Mouse (Mus musculus): ENCODE results near the gene Pkn3. TPM values are rescaled to one million over a fixed set of nuclear protein-coding genes. Genes with fewer than 3 reads are reported as not detected.
A peak's percentile ranks its signal among the peaks of the same experiment; 100 is the strongest.

The Pkn3 gene
- polyA plus RNA-seq, 1 experiment = 0.09 TPM

DNA sequence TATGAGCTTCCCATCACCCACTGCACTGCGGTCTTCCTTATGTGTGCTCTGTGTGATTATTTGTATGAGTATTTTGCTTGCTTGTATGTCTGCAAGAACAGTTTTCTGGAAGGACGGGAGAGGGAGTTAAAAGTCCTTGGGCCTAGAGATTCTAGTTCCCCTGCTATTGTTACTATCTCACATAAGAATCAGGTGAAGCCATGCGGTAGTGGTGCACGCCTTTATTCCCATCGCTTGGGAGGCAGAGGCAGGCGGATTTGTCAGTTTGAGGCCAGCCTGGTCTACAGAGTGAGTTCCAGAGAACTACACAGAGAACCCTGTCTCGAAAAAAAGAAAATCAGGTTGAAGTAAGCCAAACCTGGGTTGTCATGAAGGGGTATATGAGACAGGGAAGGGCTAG lies 4.6 kb upstream of the Pkn3 start:
- Histone ChIP-seq H3K4me1 (ENCODE audit: control insufficient read depth) (peaks cover 21% of the 10 kb centered on the region), H3K27me3 (ENCODE audit: control insufficient read depth) (no peaks in the 10 kb centered on the region), H3K4me3 (replicated peaks) (no peak overlapping the region), H3K9me3 (ENCODE audit: control insufficient read depth, low read length) (no peaks in the 10 kb centered on the region), H3K36me3 (ENCODE audit: control insufficient read depth) (peaks cover 56% of the 10 kb centered on the region)
- no peak for TF ChIP-seq GATA1 (IDR thresholded peaks at IDR 0.05; ENCODE audit: low read length)
- no peak for TF ChIP-seq TAL1 (IDR thresholded peaks at IDR 0.05; ENCODE audit: low read length)

GRCm38 (mm10) chr2:30073285-30073684 lies 4.2 kb upstream of the Pkn3 start:
- H3K27me3 ChIP-seq (ENCODE audit: control insufficient read depth) = no peaks in the 10 kb centered on the region
- peaks cover 21% of the 10 kb centered on the region for H3K4me1 ChIP-seq (ENCODE audit: control insufficient read depth)
- no peak for TF ChIP-seq GATA1 (IDR thresholded peaks at IDR 0.05; ENCODE audit: low read length)
- TF ChIP-seq TAL1 (IDR thresholded peaks at IDR 0.05; ENCODE audit: low read length) = no peak
- no peak overlapping the region for H3K4me3 ChIP-seq (replicated peaks)
- H3K36me3 ChIP-seq (ENCODE audit: control insufficient read depth) = peaks cover 51% of the 10 kb centered on the region
- no peaks in the 10 kb centered on the region for H3K9me3 ChIP-seq (ENCODE audit: control insufficient read depth, low read length)

GRCm38 (mm10) chr2:30075625-30076024 lies 1.9 kb upstream of the Pkn3 start:
- H3K9me3 ChIP-seq (ENCODE audit: control insufficient read depth, low read length) = no peaks in the 10 kb centered on the region
- no peaks in the 10 kb centered on the region for H3K27me3 ChIP-seq (ENCODE audit: control insufficient read depth)
- H3K4me3 ChIP-seq (replicated peaks) = no peak overlapping the region
- peaks cover 22% of the 10 kb centered on the region for H3K4me1 ChIP-seq (ENCODE audit: control insufficient read depth)
- TF ChIP-seq GATA1 (IDR thresholded peaks at IDR 0.05; ENCODE audit: low read length) (no peak), TAL1 (IDR thresholded peaks at IDR 0.05; ENCODE audit: low read length) (no peak)
- H3K36me3 ChIP-seq (ENCODE audit: control insufficient read depth) = peaks cover 28% of the 10 kb centered on the region

DNA sequence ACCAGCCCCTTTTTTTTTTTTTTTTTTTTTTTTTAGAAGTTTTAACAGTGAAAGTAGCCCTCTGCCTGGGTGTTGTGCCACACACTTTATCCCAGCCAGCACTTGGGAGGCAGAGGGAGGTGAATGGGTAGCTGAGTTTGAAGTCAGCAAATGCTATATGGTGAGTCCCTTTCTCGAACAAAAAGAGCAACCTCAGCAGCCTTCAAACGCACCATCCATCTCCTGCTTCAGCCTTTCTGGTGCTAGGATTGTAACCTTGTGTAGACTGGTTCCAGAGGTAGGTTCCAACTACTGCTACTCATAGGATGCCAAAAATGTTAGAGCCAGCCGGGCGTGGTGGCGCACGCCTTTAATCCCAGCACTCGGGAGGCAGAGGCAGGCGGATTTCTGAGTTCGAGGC lies 1.0 kb upstream of the Pkn3 start:
- Histone ChIP-seq H3K27me3 (ENCODE audit: control insufficient read depth) (no peaks in the 10 kb centered on the region), H3K4me3 (replicated peaks) (no peak overlapping the region), H3K36me3 (ENCODE audit: control insufficient read depth) (peaks cover 26% of the 10 kb centered on the region), H3K9me3 (ENCODE audit: control insufficient read depth, low read length) (no peaks in the 10 kb centered on the region), H3K4me1 (ENCODE audit: control insufficient read depth) (peaks cover 22% of the 10 kb centered on the region)
- TF ChIP-seq TAL1 (IDR thresholded peaks at IDR 0.05; ENCODE audit: low read length) (no peak), GATA1 (IDR thresholded peaks at IDR 0.05; ENCODE audit: low read length) (no peak)

- TF ChIP-seq TAL1 (IDR thresholded peaks at IDR 0.05; ENCODE audit: low read length) = no peak
- TF ChIP-seq GATA1 (IDR thresholded peaks at IDR 0.05; ENCODE audit: low read length) = no peak
- peaks cover 23% of the 10 kb centered on the region for H3K36me3 ChIP-seq (ENCODE audit: control insufficient read depth)
- H3K4me3 ChIP-seq (replicated peaks) = peak overlapping the region; percentile 68
- H3K27me3 ChIP-seq (ENCODE audit: control insufficient read depth) = no peaks in the 10 kb centered on the region
- no peaks in the 10 kb centered on the region for H3K9me3 ChIP-seq (ENCODE audit: control insufficient read depth, low read length)
- H3K4me1 ChIP-seq (ENCODE audit: control insufficient read depth) = peaks cover 22% of the 10 kb centered on the region
Measured at GRCm38 (mm10) chr2:30076959-30077358, 525 bp upstream of the Pkn3 start.

- H3K9me3 ChIP-seq (ENCODE audit: control insufficient read depth, low read length) = no peaks in the 10 kb centered on the region
- peaks cover 22% of the 10 kb centered on the region for H3K4me1 ChIP-seq (ENCODE audit: control insufficient read depth)
- H3K36me3 ChIP-seq (ENCODE audit: control insufficient read depth) = peaks cover 11% of the 10 kb centered on the region
- TF ChIP-seq TAL1 (IDR thresholded peaks at IDR 0.05; ENCODE audit: low read length) = no peak
- TF ChIP-seq GATA1 (IDR thresholded peaks at IDR 0.05; ENCODE audit: low read length) = no peak
- no peaks in the 10 kb centered on the region for H3K27me3 ChIP-seq (ENCODE audit: control insufficient read depth)
- H3K4me3 ChIP-seq (replicated peaks) = peak overlapping the region; percentile 68
Measured at GRCm38 (mm10) chr2:30078349-30078712, 847 bp downstream of the Pkn3 start.

DNA sequence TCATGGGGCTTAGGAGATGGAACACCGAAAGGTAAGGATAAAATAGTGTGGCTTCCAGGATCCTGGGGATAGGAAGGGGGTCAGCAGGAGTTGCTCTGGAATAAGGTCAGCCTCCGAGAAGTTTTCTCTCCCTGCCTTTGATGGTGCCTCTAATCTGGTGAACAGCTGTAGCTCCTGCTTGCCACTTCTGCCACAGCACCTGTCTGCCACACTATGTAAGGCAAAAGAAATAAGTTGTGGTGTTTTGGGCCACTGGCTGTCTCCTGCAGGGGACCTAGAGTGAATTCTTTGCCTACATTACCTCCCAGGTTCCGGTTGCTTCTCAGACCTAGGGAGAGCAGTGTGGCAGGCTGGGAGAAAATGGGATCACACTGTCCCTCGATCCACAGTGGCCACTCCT lies 1.3 kb downstream of the Pkn3 start:
- TF ChIP-seq GATA1 (IDR thresholded peaks at IDR 0.05; ENCODE audit: low read length) (no peak), TAL1 (IDR thresholded peaks at IDR 0.05; ENCODE audit: low read length) (no peak)
- no peaks in the 10 kb centered on the region for H3K27me3 ChIP-seq (ENCODE audit: control insufficient read depth)
- peaks cover 22% of the 10 kb centered on the region for H3K4me1 ChIP-seq (ENCODE audit: control insufficient read depth)
- no peaks in the 10 kb centered on the region for H3K9me3 ChIP-seq (ENCODE audit: control insufficient read depth, low read length)
- no peak overlapping the region for H3K4me3 ChIP-seq (replicated peaks)
- peaks cover 6% of the 10 kb centered on the region for H3K36me3 ChIP-seq (ENCODE audit: control insufficient read depth)

DNA sequence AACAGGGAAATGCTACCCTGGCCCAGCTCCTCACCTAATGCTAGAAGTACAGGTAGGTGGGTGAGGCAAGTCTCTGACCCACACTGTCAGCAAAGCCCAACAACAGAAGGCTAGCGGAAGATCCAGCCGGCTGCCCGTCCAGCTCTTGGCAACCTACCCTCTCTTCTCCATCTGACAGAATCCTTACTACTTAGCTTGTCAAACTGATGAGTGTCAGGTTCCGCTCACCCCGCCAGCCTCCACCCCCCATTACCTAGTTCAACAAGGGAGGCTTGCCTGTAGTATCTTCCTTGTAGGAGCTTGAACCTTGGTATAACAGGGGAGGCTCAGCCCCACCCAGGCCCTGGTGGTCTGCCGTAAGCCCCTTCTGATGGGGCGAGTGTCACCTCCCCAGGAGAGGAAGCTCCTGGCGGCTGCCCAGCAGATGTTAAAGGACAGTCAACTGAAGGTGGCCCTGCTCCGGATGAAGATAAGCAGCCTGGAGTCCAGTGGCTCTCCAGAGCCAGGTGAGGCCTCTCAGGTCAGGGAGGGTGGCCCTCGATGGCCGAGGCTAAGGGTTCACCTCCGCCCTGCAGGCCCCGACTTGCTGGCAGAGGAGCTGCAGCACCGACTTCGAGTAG lies 2.8 kb downstream of the Pkn3 start:
- Histone ChIP-seq H3K4me3 (replicated peaks) (no peak overlapping the region), H3K4me1 (ENCODE audit: control insufficient read depth) (peaks cover 24% of the 10 kb centered on the region), H3K36me3 (ENCODE audit: control insufficient read depth) (no peaks in the 10 kb centered on the region), H3K9me3 (ENCODE audit: control insufficient read depth, low read length) (no peaks in the 10 kb centered on the region), H3K27me3 (ENCODE audit: control insufficient read depth) (no peaks in the 10 kb centered on the region)
- TF ChIP-seq TAL1 (IDR thresholded peaks at IDR 0.05; ENCODE audit: low read length) (no peak), GATA1 (IDR thresholded peaks at IDR 0.05; ENCODE audit: low read length) (no peak)

DNA sequence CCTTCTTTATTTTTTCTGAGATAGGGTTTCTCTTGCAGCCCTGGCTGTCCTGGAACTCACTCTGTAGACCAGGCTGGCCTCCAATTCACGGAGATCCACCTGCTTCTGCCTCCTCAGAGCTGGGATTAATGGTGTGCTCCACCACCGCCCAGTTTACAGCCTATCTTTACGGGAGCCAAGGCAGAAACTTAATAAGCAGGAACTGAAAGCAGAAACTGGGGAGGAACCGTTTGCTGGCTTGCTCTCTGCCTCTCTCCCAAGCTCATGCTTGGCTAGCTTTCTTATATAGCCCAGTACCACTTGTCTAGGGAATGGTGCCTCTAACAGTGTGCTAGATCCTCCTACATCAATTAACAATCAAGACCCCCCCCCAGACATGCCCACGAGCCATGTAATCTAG lies 6.6 kb downstream of the Pkn3 start:
- Histone ChIP-seq H3K4me1 (ENCODE audit: control insufficient read depth) (peaks cover 5% of the 10 kb centered on the region), H3K4me3 (replicated peaks) (no peak overlapping the region), H3K27me3 (ENCODE audit: control insufficient read depth) (no peaks in the 10 kb centered on the region), H3K36me3 (ENCODE audit: control insufficient read depth) (no peaks in the 10 kb centered on the region), H3K9me3 (ENCODE audit: control insufficient read depth, low read length) (no peaks in the 10 kb centered on the region)
- TF ChIP-seq TAL1 (IDR thresholded peaks at IDR 0.05; ENCODE audit: low read length) = no peak
- no peak for TF ChIP-seq GATA1 (IDR thresholded peaks at IDR 0.05; ENCODE audit: low read length)

- Histone ChIP-seq H3K9me3 (ENCODE audit: control insufficient read depth, low read length) (no peaks in the 10 kb centered on the region), H3K4me1 (ENCODE audit: control insufficient read depth) (peaks cover 5% of the 10 kb centered on the region), H3K4me3 (replicated peaks) (no peak overlapping the region), H3K27me3 (ENCODE audit: control insufficient read depth) (no peaks in the 10 kb centered on the region), H3K36me3 (ENCODE audit: control insufficient read depth) (no peaks in the 10 kb centered on the region; the same call in 1 of the 2 replicates)
- TF ChIP-seq GATA1 (IDR thresholded peaks at IDR 0.05; ENCODE audit: low read length) = no peak
- no peak for TF ChIP-seq TAL1 (IDR thresholded peaks at IDR 0.05; ENCODE audit: low read length)
Measured at GRCm38 (mm10) chr2:30084632-30085031, 7.1 kb downstream of the Pkn3 start.
